Mouse (Mus musculus) midbrain, embryonic 15.5 days (tissue): ENCODE measurements around the gene Nr1h4. TPM values are rescaled to one million over a fixed set of nuclear protein-coding genes. Genes with fewer than 3 reads are reported as not detected.

Experiments
- ATAC-seq: fragments of 200-750 bp; cut with Nextera tagmentation; replicated peaks from 2 replicates; pipeline ENCODE4 v1.8.0; 2017; ENCODE audit warnings: moderate TSS enrichment
- H3K27ac ChIP-seq: fragments of 300-500 bp; sonication (generic); 2 replicates; pipeline ENCODE4 v1.5.1; 2015; ENCODE audit warnings: mild to moderate bottlenecking, inconsistent platforms
- H3K27me3 ChIP-seq: fragments of 300-500 bp; sonication (generic); replicated peaks from 2 replicates; pipeline ENCODE4 v1.6.1; 2015; ENCODE audit warnings: inconsistent platforms
- H3K36me3 ChIP-seq: fragments of 300-500 bp; sonication (generic); replicated peaks from 2 replicates; pipeline ENCODE4 v1.6.1; 2015; ENCODE audit warnings: inconsistent platforms
- H3K4me1 ChIP-seq: fragments of 300-500 bp; sonication (generic); 2 replicates; pipeline ENCODE4 v1.6.1; 2015; ENCODE audit warnings: inconsistent platforms
- H3K4me2 ChIP-seq: fragments of 300-500 bp; sonication (generic); 2 replicates; pipeline ENCODE4 v1.6.1; 2015; ENCODE audit warnings: inconsistent platforms, mild to moderate bottlenecking, moderate library complexity
- H3K4me3 ChIP-seq: fragments of 300-500 bp; sonication (generic); 2 replicates; pipeline ENCODE4 v1.5.1; 2015; ENCODE audit warnings: mild to moderate bottlenecking, inconsistent platforms
- H3K9ac ChIP-seq: fragments of 300-500 bp; sonication (generic); 2 replicates; pipeline ENCODE4 v1.6.1; 2015; ENCODE audit warnings: mild to moderate bottlenecking, inconsistent platforms
- H3K9me3 ChIP-seq: fragments of 300-500 bp; sonication (generic); 2 replicates; pipeline ENCODE4 v1.6.1; 2016; ENCODE audit warnings: inconsistent platforms
- WGBS: fragments of 180-500 bp; shearing (Covaris S2); methylation state at CpG from one replicate; pipeline ENCODE4 v1.1.7; 2015; ENCODE audit warnings: mixed read lengths; 5-methylcytosine and 5-hydroxymethylcytosine counted together
- polyA plus RNA-seq: library from polyadenylated mRNA; unstranded; fragments of >200 nt; fragmentation: Nextera tagmentation; extraction: Ambion mirVana; gene quantifications from 2 replicates; pipeline ENCODE4 v1.2.1, GENCODE M21; 2015

The Nr1h4 gene
- polyA plus RNA-seq, 1 experiment from 2014 or later: 0.08 TPM

DNA sequence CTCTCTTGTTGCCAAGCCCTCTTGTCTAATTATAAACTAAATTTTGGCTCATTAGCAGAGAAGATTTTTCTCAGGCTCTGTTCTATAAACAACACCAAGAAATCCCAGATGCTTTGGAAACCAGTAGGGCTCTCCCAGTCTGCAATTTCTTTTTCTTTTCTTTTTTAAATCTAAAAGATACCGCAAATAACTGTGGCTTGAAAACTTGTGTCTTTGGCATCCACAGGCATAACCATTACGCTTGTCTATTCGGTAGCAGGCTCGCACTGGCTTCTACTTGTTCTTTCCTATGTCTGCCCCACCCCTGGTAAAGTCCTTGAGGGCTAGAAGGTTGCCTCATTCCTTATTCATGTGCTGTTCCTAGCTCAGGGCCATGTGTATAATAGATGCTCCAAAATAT, 18.3 kb upstream of the Nr1h4 start:
- Histone ChIP-seq H3K27ac (no peak overlapping the region), H3K4me3 (no peak overlapping the region), H3K27me3 (no peaks in the 10 kb centered on the region), H3K9ac (no peak overlapping the region), H3K4me2 (no peak overlapping the region), H3K4me1 (no peaks in the 10 kb centered on the region), H3K36me3 (no peaks in the 10 kb centered on the region), H3K9me3 (no peaks in the 10 kb centered on the region)
- no peak for ATAC-seq
- 83% methylated on average over 4 of the region's 4 CpGs for WGBS

DNA sequence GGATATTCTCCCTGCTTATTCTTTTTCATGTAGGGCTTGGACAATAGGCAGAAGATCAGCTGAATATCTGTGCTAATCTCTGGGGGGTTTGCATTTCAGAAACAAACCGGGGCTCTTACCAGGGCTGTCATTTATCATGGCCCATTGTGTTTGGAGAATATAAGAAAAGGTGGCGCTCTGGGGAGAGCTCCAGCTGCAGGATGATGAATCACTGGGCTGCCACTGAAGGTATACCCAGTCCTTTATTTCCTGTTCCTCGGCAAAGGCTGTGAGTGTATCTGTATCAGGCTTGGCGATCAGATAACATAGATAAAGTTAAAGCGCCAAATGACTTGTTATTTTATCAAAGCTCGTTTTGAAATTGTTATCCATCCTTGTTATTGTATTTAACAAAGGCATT, 14.6 kb upstream of the Nr1h4 start:
- Histone ChIP-seq H3K36me3 (no peaks in the 10 kb centered on the region), H3K4me2 (no peak overlapping the region), H3K27ac (no peak overlapping the region), H3K9ac (no peak overlapping the region), H3K4me3 (no peak overlapping the region), H3K27me3 (no peaks in the 10 kb centered on the region), H3K4me1 (no peaks in the 10 kb centered on the region), H3K9me3 (no peaks in the 10 kb centered on the region)
- WGBS: 57% methylated on average over 6 of the region's 6 CpGs
- no peak for ATAC-seq

DNA sequence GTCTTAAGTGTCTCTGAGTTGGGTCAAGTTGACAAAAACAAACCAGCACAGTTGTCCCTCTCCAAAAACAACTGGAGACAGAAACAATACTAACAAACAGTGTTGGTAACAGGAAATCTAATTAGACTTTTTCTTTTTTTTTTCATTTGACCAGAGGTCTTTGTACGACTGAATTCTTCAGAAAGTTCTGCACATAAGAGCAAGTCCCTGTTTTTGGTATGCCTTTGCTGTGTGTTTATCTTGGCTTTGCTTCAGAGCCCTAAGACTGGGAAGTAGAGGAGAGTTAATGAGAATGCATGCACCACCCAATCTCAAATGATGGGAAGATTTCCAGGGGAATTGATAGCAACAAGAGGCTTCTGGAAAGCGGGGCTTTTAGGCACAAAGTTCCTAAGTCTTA, 13.6 kb upstream of the Nr1h4 start:
- ATAC-seq: no peak
- WGBS: 81% methylated on average over 2 of the region's 2 CpGs
- H3K4me3 ChIP-seq: no peak overlapping the region
- no peaks in the 10 kb centered on the region for H3K36me3 ChIP-seq
- H3K27me3 ChIP-seq: no peaks in the 10 kb centered on the region
- no peaks in the 10 kb centered on the region for H3K9me3 ChIP-seq
- no peak overlapping the region for H3K4me2 ChIP-seq
- H3K9ac ChIP-seq: no peak overlapping the region
- H3K4me1 ChIP-seq: no peaks in the 10 kb centered on the region
- no peak overlapping the region for H3K27ac ChIP-seq

DNA sequence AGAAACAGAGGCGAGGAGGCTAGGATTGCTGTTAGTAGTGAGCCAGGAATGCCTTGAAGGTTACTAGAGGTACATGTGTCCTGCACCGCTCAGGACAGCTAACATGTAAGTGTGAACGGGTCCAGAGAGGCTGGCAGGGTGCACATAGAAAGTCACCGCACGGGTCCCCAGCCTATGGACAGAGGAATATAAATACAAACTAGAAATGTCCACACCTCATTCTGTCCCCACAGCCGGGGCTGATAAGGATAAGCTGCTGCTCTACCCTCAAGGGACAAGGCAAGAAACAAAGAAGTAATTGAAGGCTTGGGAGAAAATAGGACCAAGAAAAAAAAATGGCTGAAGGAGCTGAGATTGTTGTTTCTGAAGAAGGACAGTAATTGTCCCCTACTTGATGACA, 10.5 kb upstream of the Nr1h4 start:
- no peak overlapping the region for H3K4me3 ChIP-seq
- 76% methylated on average over 6 of the region's 6 CpGs for WGBS
- no peak for ATAC-seq
- no peak overlapping the region for H3K4me2 ChIP-seq
- H3K9ac ChIP-seq: no peak overlapping the region
- H3K9me3 ChIP-seq: no peaks in the 10 kb centered on the region
- no peaks in the 10 kb centered on the region for H3K27me3 ChIP-seq
- H3K36me3 ChIP-seq: no peaks in the 10 kb centered on the region
- no peaks in the 10 kb centered on the region for H3K4me1 ChIP-seq
- no peak overlapping the region for H3K27ac ChIP-seq

DNA sequence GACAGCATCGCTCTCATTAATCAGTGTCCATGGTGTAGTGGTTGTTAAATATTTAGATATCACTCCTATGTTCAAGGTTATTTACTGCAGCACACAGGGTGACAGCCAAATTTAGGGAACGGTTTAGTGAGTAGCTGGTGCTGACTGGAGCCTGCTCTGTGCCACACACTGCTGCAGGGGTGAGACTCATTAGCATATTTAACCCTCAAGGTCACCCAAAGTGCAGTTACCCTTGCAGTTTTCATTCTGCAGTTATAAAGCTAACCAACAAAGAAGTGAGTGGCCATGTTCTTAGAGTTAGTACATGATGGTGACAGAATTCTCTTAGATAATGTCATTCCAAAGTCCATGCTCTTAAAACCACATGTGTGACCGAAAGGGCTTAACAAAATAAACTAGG, 8.9 kb upstream of the Nr1h4 start:
- Histone ChIP-seq H3K27ac (no peak overlapping the region), H3K9me3 (no peaks in the 10 kb centered on the region), H3K4me2 (no peak overlapping the region), H3K36me3 (no peaks in the 10 kb centered on the region), H3K4me3 (no peak overlapping the region), H3K27me3 (no peaks in the 10 kb centered on the region), H3K9ac (no peak overlapping the region), H3K4me1 (no peaks in the 10 kb centered on the region)
- no peak for ATAC-seq
- WGBS: 92% methylated on average over 3 of the region's 3 CpGs

DNA sequence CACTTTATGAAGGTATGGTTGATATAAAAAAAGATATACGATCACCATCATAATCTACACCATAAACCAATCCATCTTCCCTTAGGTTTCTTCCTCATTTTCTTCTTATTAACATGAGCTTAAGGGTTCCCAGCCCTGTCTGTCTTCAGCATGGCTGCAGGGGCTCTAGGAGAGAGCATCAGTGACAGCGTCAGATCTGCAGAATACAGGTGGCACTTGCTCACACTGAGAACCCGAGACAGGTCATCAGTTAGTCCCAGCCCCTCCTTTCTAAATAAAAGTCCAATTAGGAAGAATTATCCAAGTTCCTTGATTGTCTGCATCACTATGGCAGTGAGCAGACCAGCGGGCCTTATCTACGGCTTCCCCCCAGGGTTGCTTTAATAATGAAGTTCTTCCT, 934 bp downstream of the Nr1h4 start:
- H3K27me3 ChIP-seq: no peaks in the 10 kb centered on the region
- H3K27ac ChIP-seq: no peak overlapping the region
- H3K4me1 ChIP-seq: no peaks in the 10 kb centered on the region
- WGBS: 68% methylated on average over 5 of the region's 5 CpGs
- no peak for ATAC-seq
- H3K4me2 ChIP-seq: no peak overlapping the region
- no peaks in the 10 kb centered on the region for H3K36me3 ChIP-seq
- H3K9ac ChIP-seq: no peak overlapping the region
- H3K4me3 ChIP-seq: no peak overlapping the region
- H3K9me3 ChIP-seq: no peaks in the 10 kb centered on the region

DNA sequence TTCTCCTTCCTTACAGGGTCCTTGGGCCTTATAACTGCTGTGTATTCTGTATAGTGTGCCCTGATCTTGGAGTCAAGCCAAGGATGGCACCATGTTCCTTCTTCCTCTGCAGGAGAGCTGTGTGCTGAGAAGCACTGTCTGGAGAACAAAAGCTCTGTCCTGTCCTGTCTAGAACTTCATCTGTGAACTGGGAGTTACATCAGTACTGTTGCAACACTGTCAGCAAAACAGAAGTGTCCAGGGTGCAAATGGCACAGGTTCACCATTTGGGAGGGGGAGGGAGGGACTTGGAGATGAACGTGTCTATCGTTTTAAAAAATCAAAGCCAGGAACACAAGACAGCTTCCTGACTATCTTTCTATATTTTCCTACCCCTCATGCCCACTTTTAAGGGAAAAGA, 1.4 kb downstream of the Nr1h4 start:
- no peaks in the 10 kb centered on the region for H3K4me1 ChIP-seq
- no peaks in the 10 kb centered on the region for H3K9me3 ChIP-seq
- H3K4me2 ChIP-seq: no peak overlapping the region
- H3K27ac ChIP-seq: no peak overlapping the region
- H3K36me3 ChIP-seq: no peaks in the 10 kb centered on the region
- H3K4me3 ChIP-seq: no peak overlapping the region
- no peak overlapping the region for H3K9ac ChIP-seq
- 0 out of 2 replicates have a peak, but pooled peaks have one; percentile 17 for ATAC-seq
- H3K27me3 ChIP-seq: no peaks in the 10 kb centered on the region
- WGBS: 85% methylated on average over 2 of the region's 2 CpGs

DNA sequence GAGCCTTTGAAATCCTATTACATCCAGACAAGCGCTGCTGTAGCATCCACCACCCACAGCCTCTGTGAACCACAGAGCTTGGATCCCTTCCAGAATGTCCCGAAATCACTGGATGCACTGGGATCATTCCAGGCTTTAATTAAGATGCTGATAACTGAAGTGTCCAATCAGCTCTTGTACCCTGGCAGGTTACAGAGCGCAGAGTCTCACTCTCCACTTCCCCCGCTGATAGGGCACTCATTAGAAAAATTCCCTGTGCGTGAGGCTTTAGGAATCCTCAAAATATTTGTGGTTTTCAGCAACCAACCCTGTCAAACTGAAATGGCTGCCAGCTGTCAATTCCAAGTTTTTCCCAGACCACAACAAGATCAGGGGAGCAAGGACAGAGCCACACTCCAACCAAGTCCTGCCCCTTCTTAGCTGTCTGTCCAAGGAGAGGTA, 2.2 kb downstream of the Nr1h4 start:
- Histone ChIP-seq H3K9me3 (no peaks in the 10 kb centered on the region), H3K27me3 (no peaks in the 10 kb centered on the region), H3K4me2 (no peak overlapping the region), H3K4me3 (no peak overlapping the region), H3K9ac (no peak overlapping the region), H3K36me3 (no peaks in the 10 kb centered on the region), H3K4me1 (no peaks in the 10 kb centered on the region), H3K27ac (no peak overlapping the region)
- WGBS: 50% methylated on average over 5 of the region's 5 CpGs
- ATAC-seq: peak; percentile 73; the same call in 1 of the 2 replicates

DNA sequence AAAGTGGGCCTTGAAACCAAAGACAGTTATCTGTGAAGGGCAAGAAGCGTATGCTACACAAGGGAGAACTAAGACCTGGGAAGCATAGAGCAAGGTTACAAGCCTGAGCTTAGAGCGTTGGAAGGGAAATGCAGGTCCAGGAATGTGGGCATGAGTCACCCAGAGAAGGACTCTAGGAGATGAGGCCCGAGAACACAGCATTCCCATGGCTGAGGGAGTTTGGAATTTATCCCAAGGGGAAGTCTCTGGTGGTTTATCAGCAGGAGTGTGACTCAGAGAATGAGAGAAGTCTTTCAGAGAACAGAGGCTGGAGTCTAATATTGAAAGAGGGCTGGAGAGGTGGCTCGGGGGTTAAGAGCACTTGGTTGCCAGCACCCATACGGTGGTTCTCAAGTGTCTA, 6.3 kb downstream of the Nr1h4 start:
- Histone ChIP-seq H3K9me3 (no peaks in the 10 kb centered on the region), H3K9ac (no peak overlapping the region), H3K4me1 (no peaks in the 10 kb centered on the region), H3K27ac (no peak overlapping the region), H3K4me2 (no peak overlapping the region), H3K27me3 (no peaks in the 10 kb centered on the region), H3K36me3 (no peaks in the 10 kb centered on the region), H3K4me3 (no peak overlapping the region)
- ATAC-seq: no peak
- WGBS: 85% methylated on average over 5 of the region's 5 CpGs

DNA sequence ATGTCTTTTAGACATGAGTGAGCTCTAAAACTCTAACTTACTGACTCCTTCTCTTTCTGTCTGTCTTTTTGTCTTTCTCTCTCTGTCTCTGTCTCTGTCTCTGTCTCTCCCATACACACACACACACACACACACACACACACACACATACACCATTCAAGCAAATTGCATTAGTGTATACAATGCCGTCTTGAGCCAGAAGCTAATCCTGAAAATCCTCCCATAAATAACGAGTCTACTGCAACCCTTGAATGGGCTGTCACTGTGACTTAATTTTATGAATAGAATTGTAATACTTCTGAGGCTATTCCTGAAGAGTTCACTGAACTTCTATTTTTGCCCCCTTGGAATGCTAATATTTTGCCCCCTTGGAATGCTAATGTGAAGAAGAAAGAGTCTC, 7.6 kb downstream of the Nr1h4 start:
- ATAC-seq: no peak
- Histone ChIP-seq H3K9me3 (no peaks in the 10 kb centered on the region), H3K4me2 (no peak overlapping the region), H3K4me3 (no peak overlapping the region), H3K4me1 (no peaks in the 10 kb centered on the region), H3K27ac (no peak overlapping the region), H3K36me3 (no peaks in the 10 kb centered on the region), H3K27me3 (no peaks in the 10 kb centered on the region), H3K9ac (no peak overlapping the region)
- WGBS: 12% methylated on average over 2 of the region's 2 CpGs

DNA sequence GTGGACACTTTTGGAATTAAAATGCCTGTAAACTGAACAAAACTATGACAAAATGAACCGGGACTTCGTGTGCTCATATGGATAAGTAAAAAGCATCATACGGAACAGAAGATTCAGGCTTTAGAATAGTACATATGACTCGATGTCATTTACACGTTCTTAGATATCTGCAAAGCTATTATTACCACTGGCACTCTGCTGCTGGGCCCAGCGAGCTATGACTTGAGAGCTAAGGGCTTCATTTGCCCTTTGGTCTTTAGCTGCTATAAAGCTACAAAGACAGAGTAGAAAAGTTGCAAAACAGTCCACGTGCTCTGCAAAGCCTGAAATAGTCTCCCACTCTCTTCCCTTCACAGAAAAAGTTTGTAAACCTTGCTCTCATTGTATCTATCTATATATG, 10.9 kb downstream of the Nr1h4 start:
- ATAC-seq: no peak
- H3K27me3 ChIP-seq: no peaks in the 10 kb centered on the region
- no peak overlapping the region for H3K4me3 ChIP-seq
- H3K4me1 ChIP-seq: no peaks in the 10 kb centered on the region
- no peak overlapping the region for H3K27ac ChIP-seq
- no peak overlapping the region for H3K9ac ChIP-seq
- H3K4me2 ChIP-seq: no peak overlapping the region
- WGBS: 88% methylated on average over 7 of the region's 7 CpGs
- H3K36me3 ChIP-seq: no peaks in the 10 kb centered on the region
- H3K9me3 ChIP-seq: no peaks in the 10 kb centered on the region

DNA sequence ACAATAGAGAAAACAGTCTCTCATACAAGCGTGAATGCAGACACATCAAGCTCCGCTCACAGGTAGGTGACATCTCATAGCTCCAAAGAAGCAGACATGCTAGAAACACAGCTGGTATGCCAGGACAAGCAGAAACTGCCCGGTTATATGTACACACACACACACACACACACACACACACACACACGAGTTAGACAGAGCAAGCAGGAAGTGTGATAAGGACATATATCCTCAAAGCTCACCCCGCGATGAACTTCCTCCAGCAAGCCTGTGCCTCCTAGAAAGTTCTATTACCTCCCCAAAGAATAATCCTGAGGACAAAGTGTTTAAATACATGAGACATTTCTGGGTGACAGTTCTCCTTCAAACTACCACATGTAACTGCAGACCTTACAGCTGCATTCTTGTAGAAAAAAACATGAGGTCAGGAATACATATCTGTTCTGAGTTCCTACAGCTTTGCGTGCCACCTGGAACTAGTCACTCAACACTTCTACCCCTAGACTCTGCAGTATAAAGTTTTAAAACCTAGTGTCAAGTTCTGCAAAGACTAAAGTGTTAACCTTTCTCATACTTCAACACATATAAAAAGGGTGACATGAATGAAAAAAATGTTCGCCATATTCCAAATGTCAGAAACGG, 11.5 kb downstream of the Nr1h4 start:
- Histone ChIP-seq H3K4me2 (no peak overlapping the region), H3K9ac (no peak overlapping the region), H3K27ac (no peak overlapping the region), H3K27me3 (no peaks in the 10 kb centered on the region), H3K9me3 (no peaks in the 10 kb centered on the region), H3K4me3 (no peak overlapping the region), H3K4me1 (no peaks in the 10 kb centered on the region), H3K36me3 (no peaks in the 10 kb centered on the region)
- WGBS: 92% methylated on average over 9 of the region's 9 CpGs
- ATAC-seq: no peak

DNA sequence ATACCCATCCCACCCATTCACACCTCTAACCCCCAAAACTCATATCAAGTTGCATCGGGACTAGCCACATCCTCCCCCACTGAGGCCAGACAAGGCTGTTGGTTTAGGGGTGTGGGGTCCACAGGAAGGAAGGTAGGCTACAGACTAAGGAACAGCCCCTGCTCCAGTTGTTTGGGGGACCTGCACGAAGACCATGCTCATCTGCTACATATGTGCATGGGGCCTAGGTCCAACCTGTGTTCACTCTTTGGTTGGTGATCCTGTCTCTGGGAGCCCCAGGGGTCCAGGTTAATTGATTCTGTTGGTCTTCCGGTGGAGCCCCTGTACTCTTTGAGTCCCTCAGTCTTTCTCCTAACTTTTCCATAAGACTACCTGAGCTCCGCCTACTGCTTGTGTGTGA, 13.0 kb downstream of the Nr1h4 start:
- Histone ChIP-seq H3K36me3 (no peaks in the 10 kb centered on the region), H3K27ac (no peak overlapping the region), H3K4me2 (no peak overlapping the region), H3K4me3 (no peak overlapping the region), H3K27me3 (no peaks in the 10 kb centered on the region), H3K4me1 (no peaks in the 10 kb centered on the region), H3K9me3 (no peaks in the 10 kb centered on the region), H3K9ac (no peak overlapping the region)
- no peak for ATAC-seq
- WGBS: 94% methylated on average over 4 of the region's 4 CpGs
